Mouse (Mus musculus) testis, adult 2 months (tissue): Measurements from ENCODE around the gene Otop2.

Experiments
- CTCF ChIP-seq: fragments of 200-500 bp; IDR thresholded peaks from 2 replicates; pipeline ENCODE4 v1.5.1; 2012; ENCODE audit warnings: low read depth, mild to moderate bottlenecking, inconsistent platforms, low read length, moderate library complexity; ENCODE audit not compliant: control insufficient read depth, insufficient read depth, insufficient replicate concordance
- POLR2A ChIP-seq: fragments of 200-500 bp; IDR thresholded peaks from 2 replicates; pipeline ENCODE4 v1.6.1; 2012; ENCODE audit warnings: low read depth, mild to moderate bottlenecking, inconsistent platforms, low read length, moderate library complexity; ENCODE audit not compliant: control insufficient read depth

DNA sequence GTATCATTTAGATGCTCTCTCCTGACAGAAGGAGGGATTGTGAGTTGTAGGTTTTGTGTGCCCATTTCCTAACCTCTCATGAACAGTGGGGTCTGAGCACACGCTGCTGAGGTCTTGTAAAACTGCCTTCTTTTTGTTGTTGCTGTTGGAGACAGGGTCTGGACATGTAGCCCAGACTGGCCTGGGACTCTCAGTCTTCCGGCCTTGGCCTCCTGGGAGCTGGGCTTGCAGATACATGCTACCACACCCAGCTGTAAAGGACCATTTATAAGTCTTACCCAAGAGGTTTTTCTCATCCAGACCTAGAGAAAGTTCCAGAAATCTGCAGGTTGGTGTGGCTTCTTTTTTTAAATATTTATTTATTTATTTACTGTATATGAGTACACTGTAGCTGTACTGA is 18.7 kb upstream of the Otop2 start:
- TF ChIP-seq CTCF = no peak
- TF ChIP-seq POLR2A = no peak
